Mouse (Mus musculus): ENCODE measurements at regions not wholly inside any gene's neighbourhood (a gene's known extent, or its start where the extent isn't known, plus 50 kb on each side); places are given as distances from the start of the nearest gene placed in this dataset.

DNA sequence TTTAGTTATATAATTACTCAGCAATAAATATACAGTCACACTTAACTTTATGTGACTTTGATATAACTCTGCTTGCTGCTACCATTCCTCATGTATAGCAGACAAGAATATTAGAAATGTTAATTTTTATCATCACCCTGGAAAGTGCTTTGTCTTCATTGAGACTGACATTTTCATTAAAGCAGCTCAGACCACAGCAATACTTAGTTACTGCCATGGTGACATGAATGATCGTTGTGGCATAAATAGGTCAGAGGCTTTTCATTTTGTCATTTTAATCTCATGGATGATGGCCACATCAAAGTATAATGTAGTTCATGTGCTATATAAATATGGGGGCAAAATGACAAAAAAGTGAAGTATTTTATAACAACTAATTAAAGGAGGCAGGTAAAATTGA lies 498.1 kb downstream of the Slc22a22 start:
- no peak for DNase-seq (ENCODE audit: low spot score in 2 of 2)

GRCm38 (mm10) chr15:56975446-56976433 lies 501.7 kb downstream of the Slc22a22 start:
- no peak for DNase-seq (ENCODE audit: low spot score in 2 of 2)

GRCm38 (mm10) chr15:56970140-56970539 lies 507.3 kb downstream of the Slc22a22 start:
- DNase-seq (ENCODE audit: low spot score in 2 of 2), result no peak

DNA sequence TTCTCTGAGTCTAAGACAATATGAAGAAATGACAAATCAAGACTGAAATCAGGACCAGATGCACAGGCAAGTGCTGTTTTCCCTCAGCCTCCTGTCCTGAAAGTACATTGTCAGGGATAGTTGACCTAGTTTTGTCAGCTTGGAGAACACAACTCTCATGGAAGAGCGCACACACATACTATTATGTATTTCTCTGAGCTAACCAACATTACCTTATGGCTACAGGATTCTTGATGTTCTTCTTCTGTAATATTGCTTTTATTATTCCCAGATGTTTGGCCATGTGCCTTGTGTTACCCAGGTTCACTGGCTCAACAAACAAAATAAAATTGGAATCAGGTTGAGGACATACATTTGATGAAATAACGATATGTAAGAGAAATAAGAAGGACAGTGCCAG lies 521.1 kb downstream of the Slc22a22 start:
- DNase-seq (ENCODE audit: low spot score in 2 of 2), result no peak

DNA sequence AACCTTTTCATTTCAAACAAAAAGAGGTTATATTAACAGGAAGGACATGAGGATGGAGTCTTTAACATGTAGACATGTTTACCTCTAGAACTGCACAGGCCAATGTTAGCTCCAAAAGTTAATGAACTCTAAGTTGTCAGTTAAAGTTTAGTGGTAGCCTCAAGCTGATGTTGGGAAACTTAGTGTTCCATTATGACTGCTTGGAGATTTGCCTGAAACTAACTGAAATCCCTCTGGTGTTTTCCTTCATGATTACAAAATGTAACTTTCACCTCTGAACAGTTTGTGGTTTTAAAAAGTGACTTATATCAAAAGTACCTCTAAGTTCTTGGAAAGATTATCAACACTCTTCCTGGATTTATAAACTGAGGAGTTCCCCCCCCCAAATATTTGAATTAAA lies 525.2 kb downstream of the Slc22a22 start:
- DNase-seq (ENCODE audit: low spot score in 2 of 2), result no peak

DNA sequence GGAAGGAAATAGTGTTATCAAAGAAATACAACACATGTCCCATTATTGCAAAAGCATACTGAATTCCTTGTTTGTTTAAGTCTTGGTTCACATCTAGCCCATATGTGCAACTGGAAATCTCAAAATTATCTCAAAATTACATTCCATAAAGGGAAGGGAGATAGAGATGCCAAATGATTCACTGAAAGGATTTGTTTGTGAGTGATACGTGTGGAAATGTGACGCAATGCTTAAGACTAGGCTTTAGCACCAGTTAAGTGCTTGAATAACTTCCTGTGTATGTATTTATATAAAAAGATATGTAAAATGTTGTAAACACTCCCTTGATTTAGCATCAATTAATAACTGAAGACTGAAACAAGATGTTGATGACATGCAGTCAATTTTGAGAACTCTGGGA lies 526.6 kb downstream of the Slc22a22 start:
- no peak for DNase-seq (ENCODE audit: low spot score in 2 of 2)

GRCm38 (mm10) chr15:56940891-56941290 lies 536.5 kb downstream of the Slc22a22 start:
- DNase-seq (ENCODE audit: low spot score in 2 of 2), result no peak

DNA sequence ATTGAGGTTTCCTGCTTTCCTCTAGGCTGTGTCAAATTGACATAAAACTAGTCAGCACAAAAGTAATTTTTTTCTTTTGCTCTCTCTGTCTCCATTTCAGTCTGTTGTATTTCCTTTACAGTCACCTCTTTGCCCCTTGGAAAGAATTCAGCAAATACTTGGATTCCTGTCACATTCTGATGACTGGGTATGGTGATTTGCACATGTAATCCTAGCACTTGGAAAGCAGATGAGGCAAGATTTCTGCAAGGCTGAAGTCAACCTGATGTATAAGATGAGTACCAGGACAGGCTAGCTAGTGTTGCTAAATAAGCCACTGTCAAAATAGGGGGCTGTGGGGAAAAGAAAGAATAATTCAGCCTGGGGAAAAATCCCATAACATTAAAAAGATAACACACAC lies 580.9 kb downstream of the Slc22a22 start:
- DNase-seq (ENCODE audit: low spot score in 2 of 2), result no peak

DNA sequence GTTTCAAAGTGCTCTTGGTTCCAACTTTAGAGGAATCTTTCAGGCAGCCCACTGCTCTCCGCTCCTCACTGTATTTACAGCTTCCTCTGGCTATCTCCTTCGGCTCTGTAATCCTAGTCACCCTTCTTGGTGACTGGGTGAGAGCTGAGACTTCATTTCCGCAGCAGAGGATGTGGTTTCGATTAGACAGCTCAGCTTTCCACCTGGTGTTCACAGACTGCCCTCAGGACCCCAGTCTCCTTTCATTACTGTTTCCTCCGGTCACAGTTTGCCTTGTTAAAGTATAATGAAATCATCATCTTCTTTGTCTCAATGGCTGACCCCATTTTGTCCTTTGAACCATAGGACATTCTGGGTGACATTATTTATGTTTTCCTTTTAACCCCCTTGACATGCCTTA lies 595.9 kb downstream of the Slc22a22 start:
- no peak for DNase-seq (ENCODE audit: low spot score in 2 of 2)

GRCm38 (mm10) chr15:56865879-56866278 lies 611.5 kb downstream of the Slc22a22 start:
- DNase-seq (ENCODE audit: low spot score in 2 of 2), result no peak

- no peak for DNase-seq (ENCODE audit: low spot score in 2 of 2)
These were observed 612.2 kb downstream of the Slc22a22 start for GRCm38 (mm10) chr15:56865035-56865804.

- peak in 1 of 2 experiments; percentile 6 for DNase-seq (ENCODE audit: low spot score in 2 of 2)
These were observed 618.6 kb downstream of the Slc22a22 start for GRCm38 (mm10) chr15:56858627-56859334.

GRCm38 (mm10) chr15:56858134-56858533 lies 619.3 kb downstream of the Slc22a22 start:
- DNase-seq (ENCODE audit: low spot score in 2 of 2), result no peak

GRCm38 (mm10) chr15:56856057-56856456 lies 621.4 kb downstream of the Slc22a22 start:
- peak; percentile 20 to 58 for DNase-seq (ENCODE audit: low spot score in 2 of 2)

GRCm38 (mm10) chr15:56853106-56853505 lies 624.3 kb downstream of the Slc22a22 start:
- DNase-seq (ENCODE audit: low spot score in 2 of 2), result no peak

DNA sequence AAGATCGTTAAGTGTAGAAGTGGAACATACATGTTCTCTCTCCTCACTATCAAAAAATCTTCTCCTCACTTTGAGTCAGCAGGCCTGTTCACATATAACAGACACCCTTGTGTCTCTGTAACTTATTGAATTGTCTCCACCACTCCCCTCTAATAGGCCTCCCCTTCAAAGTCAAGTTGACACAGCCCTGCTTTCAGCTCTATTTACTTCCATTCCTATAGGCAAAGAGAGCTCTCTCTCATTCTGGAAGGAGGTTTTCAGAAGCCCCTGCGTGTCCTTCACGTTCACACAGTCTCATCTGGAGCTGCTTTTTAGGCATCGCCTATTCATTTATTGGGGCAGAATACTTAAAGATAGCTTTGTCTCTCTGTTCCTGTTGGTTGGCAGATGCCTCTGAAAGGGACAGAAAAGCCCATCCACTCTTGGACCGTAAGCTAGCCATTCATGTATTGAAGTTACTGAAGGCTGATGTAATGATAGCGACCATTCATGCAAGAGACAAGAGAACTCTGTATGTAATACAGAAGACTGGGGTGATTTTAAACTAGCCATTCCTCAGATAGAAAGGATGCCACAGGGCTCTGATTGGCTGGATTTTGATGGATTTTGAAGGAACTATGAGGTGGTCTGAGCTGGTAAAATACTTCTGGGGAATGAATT lies 629.8 kb downstream of the Slc22a22 start:
- DNase-seq (ENCODE audit: low spot score in 2 of 2), result no peak

GRCm38 (mm10) chr15:56844574-56844973 lies 632.9 kb downstream of the Slc22a22 start:
- no peak for DNase-seq (ENCODE audit: low spot score in 2 of 2)

GRCm38 (mm10) chr15:56841516-56841915 lies 635.9 kb downstream of the Slc22a22 start:
- no peak for DNase-seq (ENCODE audit: low spot score in 2 of 2)

GRCm38 (mm10) chr15:56837292-56837691 lies 640.1 kb downstream of the Slc22a22 start:
- no peak for DNase-seq (ENCODE audit: low spot score in 2 of 2)

DNA sequence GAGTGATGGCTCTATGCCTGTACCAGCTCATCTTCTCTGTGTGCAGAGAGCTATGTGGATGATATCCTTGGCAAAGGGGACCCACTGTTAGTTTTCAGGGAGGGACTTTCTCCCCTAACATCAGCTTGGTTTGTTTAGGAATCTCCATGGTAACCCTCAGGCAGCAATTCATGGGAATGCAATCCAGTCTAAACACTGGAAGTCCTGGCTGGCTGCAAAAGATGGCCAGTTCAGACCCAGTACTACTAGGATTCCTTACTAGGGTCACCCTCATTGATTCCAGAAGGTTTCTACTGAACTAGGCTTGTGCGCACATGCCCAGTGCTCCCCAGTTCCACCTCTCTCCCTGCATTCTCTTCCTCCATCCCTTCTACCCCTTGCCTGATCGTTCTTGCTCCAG lies 642.8 kb downstream of the Slc22a22 start:
- no peak for DNase-seq (ENCODE audit: low spot score in 2 of 2)

DNA sequence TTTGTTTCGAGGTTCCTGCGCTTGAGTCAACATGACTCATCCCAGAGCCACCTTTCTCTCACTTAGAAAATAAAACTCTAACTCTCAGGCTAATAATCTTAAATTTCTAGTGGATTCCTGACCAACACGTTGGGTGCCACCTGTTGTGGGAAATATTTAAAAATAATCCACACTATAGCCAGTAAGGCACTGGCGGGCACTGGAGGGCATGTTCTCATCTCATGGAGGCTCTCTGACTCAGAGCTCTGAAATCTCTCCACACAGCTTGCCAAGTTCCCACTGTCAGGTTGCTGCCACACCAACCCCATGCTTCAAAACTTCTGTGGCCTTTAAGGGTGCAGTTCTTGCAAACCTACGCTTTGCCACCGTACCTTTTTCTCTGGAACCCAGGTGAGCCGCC lies 644.8 kb downstream of the Slc22a22 start:
- no peak for DNase-seq (ENCODE audit: low spot score in 2 of 2)

Measured in frontal cortex, postnatal 36 days (tissue).